Mouse (Mus musculus) neural tube, embryonic 13.5 days (tissue): Measurements from ENCODE around the gene Tomt. TPM values are rescaled to one million over a fixed set of nuclear protein-coding genes. Genes with fewer than 3 reads are reported as not detected.
A peak's percentile ranks its signal among the peaks of the same experiment; 100 is the strongest.
"Not testable (repeated sequence)": the region's sequence is repeated elsewhere in the genome, so short reads cannot be mapped to it uniquely, and the experiment has no call there.

Experiments used
- ATAC-seq: fragments of 200-750 bp; cut with Nextera tagmentation; 2 replicates; pipeline ENCODE4 v1.8.0; 2017; ENCODE audit warnings: low read depth, mild to moderate bottlenecking, moderate TSS enrichment, moderate library complexity
- H3K27ac ChIP-seq: fragments of 300-500 bp; sonication (generic); replicated peaks from 2 replicates; pipeline ENCODE4 v1.5.1; 2015; ENCODE audit warnings: moderate library complexity, mild to moderate bottlenecking, inconsistent platforms
- H3K27me3 ChIP-seq: fragments of 300-500 bp; sonication (generic); 2 replicates; pipeline ENCODE4 v1.6.1; 2015; ENCODE audit warnings: mild to moderate bottlenecking, inconsistent platforms
- H3K36me3 ChIP-seq: fragments of 300-500 bp; sonication (generic); 2 replicates; pipeline ENCODE4 v1.6.1; 2015; ENCODE audit warnings: mild to moderate bottlenecking, inconsistent platforms
- H3K4me1 ChIP-seq: fragments of 300-500 bp; sonication (generic); replicated peaks from 2 replicates; pipeline ENCODE4 v1.6.1; 2015; ENCODE audit warnings: inconsistent platforms
- H3K4me2 ChIP-seq: fragments of 300-500 bp; sonication (generic); 2 replicates; pipeline ENCODE4 v1.6.1; 2015; ENCODE audit warnings: inconsistent platforms, mild to moderate bottlenecking, moderate library complexity
- H3K4me3 ChIP-seq: fragments of 300-500 bp; sonication (generic); 2 replicates; pipeline ENCODE4 v1.5.1; 2015; ENCODE audit warnings: mild to moderate bottlenecking, inconsistent platforms
- H3K9ac ChIP-seq: fragments of 300-500 bp; sonication (generic); 2 replicates; pipeline ENCODE4 v1.6.1; 2015; ENCODE audit warnings: moderate library complexity, mild to moderate bottlenecking, inconsistent platforms
- H3K9me3 ChIP-seq: fragments of 300-500 bp; sonication (generic); 2 replicates; pipeline ENCODE4 v1.6.1; 2016; ENCODE audit warnings: inconsistent platforms
- WGBS: fragments of 180-500 bp; shearing (Covaris S2); methylation state at CpG from one replicate; pipeline ENCODE4 v1.1.7; 2015; 5-methylcytosine and 5-hydroxymethylcytosine counted together
- polyA plus RNA-seq: library from polyadenylated mRNA; unstranded; fragments of >200 nt; fragmentation: Nextera tagmentation; extraction: Ambion mirVana; gene quantifications from 2 replicates; pipeline ENCODE4 v1.2.1, GENCODE M21; 2015

Tomt gene
- polyA plus RNA-seq, 1 experiment from 2014 or later, result 0.25 TPM

DNA sequence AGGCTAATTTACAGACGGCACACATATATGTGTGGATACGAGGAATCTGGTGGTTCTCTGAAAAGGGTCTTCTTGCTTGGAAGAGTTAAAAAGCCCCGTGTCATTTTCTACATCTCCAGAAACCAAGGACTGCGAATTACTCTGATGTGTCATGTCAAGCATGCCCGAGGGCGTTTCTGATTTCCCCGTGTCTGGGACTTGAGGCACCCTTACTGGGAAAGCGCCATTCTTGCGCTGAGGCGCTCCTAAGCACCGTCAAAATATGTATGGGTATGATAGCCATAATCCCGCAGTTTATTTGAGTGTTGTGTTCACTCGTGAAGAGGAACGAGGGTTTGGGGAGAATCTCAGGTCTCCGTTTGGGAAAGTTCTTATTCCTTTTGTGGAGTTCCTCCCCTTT is 27.1 kb upstream of the Tomt start:
- Histone ChIP-seq H3K4me2 (peak overlapping the region; percentile 71), H3K36me3 (no peaks in the 10 kb centered on the region), H3K27me3 (no peaks in the 10 kb centered on the region), H3K27ac (no peak overlapping the region), H3K4me1 (peaks cover 32% of the 10 kb centered on the region), H3K9ac (peak overlapping the region; percentile 69), H3K9me3 (no peaks in the 10 kb centered on the region), H3K4me3 (peak overlapping the region; percentile 75)
- peak; percentile 47 for ATAC-seq
- WGBS, result 6% methylated on average over 15 of the region's 15 CpGs

- no peak for ATAC-seq
- Histone ChIP-seq H3K4me3 (no peak overlapping the region), H3K9me3 (no peaks in the 10 kb centered on the region), H3K27ac (no peak overlapping the region), H3K4me2 (peak overlapping the region; percentile 71), H3K36me3 (no peaks in the 10 kb centered on the region), H3K4me1 (peaks cover 32% of the 10 kb centered on the region), H3K9ac (no peak overlapping the region), H3K27me3 (no peaks in the 10 kb centered on the region)
- WGBS, result 95% methylated on average over 1 of the region's 1 CpGs
Measured at GRCm38 (mm10) chr7:101932551-101932950, 26.4 kb upstream of the Tomt start.

DNA sequence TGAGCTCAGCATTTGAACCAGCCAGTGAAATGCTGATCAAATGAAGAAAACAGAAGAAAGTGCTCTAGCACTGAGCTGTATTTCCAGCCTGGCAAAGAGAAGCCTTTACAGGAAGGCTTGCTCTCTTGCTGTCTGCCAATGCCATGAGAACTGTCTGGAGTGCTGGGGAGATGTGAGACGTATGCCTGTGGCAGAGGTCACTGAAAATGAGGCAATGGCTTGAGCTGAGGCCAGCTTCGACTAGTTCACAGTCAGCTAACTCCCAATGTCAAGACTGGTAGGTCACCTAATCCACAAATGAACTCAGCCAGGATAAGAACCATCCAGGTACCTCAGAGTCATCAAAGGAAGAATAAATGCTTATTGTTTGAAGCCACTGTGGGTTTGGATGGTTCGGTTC is 21.9 kb upstream of the Tomt start:
- 86% methylated on average over 3 of the region's 3 CpGs for WGBS
- H3K27ac ChIP-seq, result no peak overlapping the region
- peaks cover 10% of the 10 kb centered on the region; the same call in 1 of the 2 replicates for H3K4me1 ChIP-seq
- H3K27me3 ChIP-seq, result no peaks in the 10 kb centered on the region
- no peak overlapping the region for H3K4me3 ChIP-seq
- H3K9me3 ChIP-seq, result no peaks in the 10 kb centered on the region
- no peaks in the 10 kb centered on the region for H3K36me3 ChIP-seq
- no peak overlapping the region for H3K4me2 ChIP-seq
- ATAC-seq, result no peak
- H3K9ac ChIP-seq, result no peak overlapping the region

GRCm38 (mm10) chr7:101925892-101926291 is 19.7 kb upstream of the Tomt start:
- H3K27me3 ChIP-seq, H3K9me3 ChIP-seq, H3K4me2 ChIP-seq, H3K27ac ChIP-seq, H3K9ac ChIP-seq, H3K36me3 ChIP-seq, ATAC-seq, H3K4me3 ChIP-seq, H3K4me1 ChIP-seq: not testable (repeated sequence)

DNA sequence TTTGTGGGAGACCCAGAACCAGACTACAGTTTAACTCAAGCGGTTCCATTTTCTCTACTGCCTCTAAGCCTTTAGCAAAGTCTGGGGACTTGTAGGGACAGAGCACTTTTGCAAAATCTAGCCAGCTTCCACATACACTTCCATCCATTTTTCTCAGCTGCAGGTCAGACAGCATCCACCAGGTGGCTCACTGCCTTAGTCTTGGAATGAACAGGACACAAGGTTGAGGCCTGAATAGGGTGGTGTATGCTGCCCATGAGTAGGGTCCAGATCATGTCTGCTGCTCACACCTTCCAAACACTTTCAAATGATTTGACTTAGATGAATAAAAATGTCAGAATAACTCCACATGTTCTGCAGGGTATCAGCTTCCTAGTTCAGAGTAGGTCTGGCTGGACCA is 11.9 kb upstream of the Tomt start:
- no peak overlapping the region for H3K9ac ChIP-seq

GRCm38 (mm10) chr7:101911982-101912381 is 5.8 kb upstream of the Tomt start:
- no peaks in the 10 kb centered on the region for H3K27me3 ChIP-seq
- ATAC-seq, result no peak
- no peak overlapping the region for H3K27ac ChIP-seq
- no peak overlapping the region for H3K4me2 ChIP-seq
- H3K4me1 ChIP-seq, result peaks cover 17% of the 10 kb centered on the region
- WGBS, result 67% methylated on average over 3 of the region's 3 CpGs
- H3K36me3 ChIP-seq, result peaks cover 62% of the 10 kb centered on the region
- no peak overlapping the region for H3K4me3 ChIP-seq
- no peaks in the 10 kb centered on the region for H3K9me3 ChIP-seq
- H3K9ac ChIP-seq, result no peak overlapping the region

More for the DNA sequence above, 11.9 kb upstream of the Tomt start:
- Histone ChIP-seq H3K36me3 (peaks cover 24% of the 10 kb centered on the region), H3K27ac (no peak overlapping the region), H3K4me2 (no peak overlapping the region), H3K9me3 (no peaks in the 10 kb centered on the region), H3K4me1 (no peaks in the 10 kb centered on the region), H3K27me3 (no peaks in the 10 kb centered on the region), H3K4me3 (no peak overlapping the region)
- 23% methylated on average over 1 of the region's 1 CpGs for WGBS
- peak; percentile 74 for ATAC-seq

GRCm38 (mm10) chr7:101910138-101910537 is 4.0 kb upstream of the Tomt start:
- Histone ChIP-seq H3K9ac (no peak overlapping the region), H3K4me2 (no peak overlapping the region), H3K4me1 (peaks cover 28% of the 10 kb centered on the region), H3K27me3 (no peaks in the 10 kb centered on the region), H3K36me3 (peaks cover 59% of the 10 kb centered on the region), H3K27ac (no peak overlapping the region), H3K9me3 (no peaks in the 10 kb centered on the region), H3K4me3 (no peak overlapping the region)
- WGBS, result 86% methylated on average over 4 of the region's 4 CpGs
- ATAC-seq, result no peak

- ATAC-seq, result no peak
- WGBS, result 86% methylated on average over 4 of the region's 4 CpGs
- peak overlapping the region; percentile 47; the same call in 1 of the 2 replicates for H3K9ac ChIP-seq
Measured at GRCm38 (mm10) chr7:101908367-101908766, 2.2 kb upstream of the Tomt start.

GRCm38 (mm10) chr7:101906696-101907095 is 537 bp upstream of the Tomt start:
- Histone ChIP-seq H3K9ac (peak overlapping the region; percentile 91), H3K36me3 (peaks cover 36% of the 10 kb centered on the region), H3K27me3 (no peaks in the 10 kb centered on the region), H3K27ac (0 out of 2 replicates have a peak overlapping the region, but pooled peaks have one; percentile 97), H3K4me1 (peaks cover 33% of the 10 kb centered on the region), H3K4me3 (peak overlapping the region; percentile 85), H3K4me2 (peak overlapping the region; percentile 75), H3K9me3 (no peaks in the 10 kb centered on the region)
- ATAC-seq, result no peak
- WGBS, result 74% methylated on average over 8 of the region's 8 CpGs

More at GRCm38 (mm10) chr7:101908367-101908766, 2.2 kb upstream of the Tomt start:
- Histone ChIP-seq H3K36me3 (peaks cover 41% of the 10 kb centered on the region), H3K27ac (no peak overlapping the region), H3K4me3 (no peak overlapping the region), H3K4me1 (peaks cover 33% of the 10 kb centered on the region), H3K27me3 (no peaks in the 10 kb centered on the region), H3K4me2 (no peak overlapping the region), H3K9me3 (no peaks in the 10 kb centered on the region)

GRCm38 (mm10) chr7:101905561-101906286 is 435 bp downstream of the Tomt start, which contains the start of gene Lamtor1:
Gene Lamtor1, plus strand, starts transcription at chr7:101905904.
- H3K9ac ChIP-seq, result peak within 1 kb of the TSS; percentile 91
- peak within 1 kb of the TSS; percentile 97 for H3K27ac ChIP-seq
- no peaks in the 10 kb centered on the region for H3K27me3 ChIP-seq
- ATAC-seq, result peak; percentile 97
- H3K4me3 ChIP-seq, result peak within 1 kb of the TSS; percentile 85
- no peaks in the 10 kb centered on the region for H3K9me3 ChIP-seq
- peaks cover 33% of the 10 kb centered on the region for H3K4me1 ChIP-seq
- WGBS, result under 1% methylated on average over 60 of the region's 61 CpGs
- peak within 1 kb of the TSS; percentile 75 for H3K4me2 ChIP-seq
- H3K36me3 ChIP-seq, result peaks cover 35% of the 10 kb centered on the region

GRCm38 (mm10) chr7:101902846-101903245 is 3.3 kb downstream of the Tomt start:
- no peak overlapping the region for H3K4me2 ChIP-seq
- ATAC-seq, result no peak
- H3K27ac ChIP-seq, result no peak overlapping the region
- H3K4me3 ChIP-seq, result no peak overlapping the region
- H3K4me1 ChIP-seq, result peaks cover 25% of the 10 kb centered on the region
- H3K36me3 ChIP-seq, result peaks cover 26% of the 10 kb centered on the region
- no peak overlapping the region for H3K9ac ChIP-seq
- no peaks in the 10 kb centered on the region for H3K27me3 ChIP-seq
- no peaks in the 10 kb centered on the region for H3K9me3 ChIP-seq

- no peak overlapping the region for H3K9ac ChIP-seq
- H3K27ac ChIP-seq, result no peak overlapping the region
- peaks cover 26% of the 10 kb centered on the region for H3K36me3 ChIP-seq
- peaks cover 21% of the 10 kb centered on the region for H3K4me1 ChIP-seq
- WGBS, result 97% methylated on average over 10 of the region's 10 CpGs
- no peak for ATAC-seq
- H3K4me2 ChIP-seq, result no peak overlapping the region
- H3K27me3 ChIP-seq, result no peaks in the 10 kb centered on the region
- no peaks in the 10 kb centered on the region for H3K9me3 ChIP-seq
- no peak overlapping the region for H3K4me3 ChIP-seq
Measured at GRCm38 (mm10) chr7:101901969-101902368, 4.2 kb downstream of the Tomt start.
